8 mouse cellular contexts compared by ENCODE assay signal in the genomic region with DNA sequence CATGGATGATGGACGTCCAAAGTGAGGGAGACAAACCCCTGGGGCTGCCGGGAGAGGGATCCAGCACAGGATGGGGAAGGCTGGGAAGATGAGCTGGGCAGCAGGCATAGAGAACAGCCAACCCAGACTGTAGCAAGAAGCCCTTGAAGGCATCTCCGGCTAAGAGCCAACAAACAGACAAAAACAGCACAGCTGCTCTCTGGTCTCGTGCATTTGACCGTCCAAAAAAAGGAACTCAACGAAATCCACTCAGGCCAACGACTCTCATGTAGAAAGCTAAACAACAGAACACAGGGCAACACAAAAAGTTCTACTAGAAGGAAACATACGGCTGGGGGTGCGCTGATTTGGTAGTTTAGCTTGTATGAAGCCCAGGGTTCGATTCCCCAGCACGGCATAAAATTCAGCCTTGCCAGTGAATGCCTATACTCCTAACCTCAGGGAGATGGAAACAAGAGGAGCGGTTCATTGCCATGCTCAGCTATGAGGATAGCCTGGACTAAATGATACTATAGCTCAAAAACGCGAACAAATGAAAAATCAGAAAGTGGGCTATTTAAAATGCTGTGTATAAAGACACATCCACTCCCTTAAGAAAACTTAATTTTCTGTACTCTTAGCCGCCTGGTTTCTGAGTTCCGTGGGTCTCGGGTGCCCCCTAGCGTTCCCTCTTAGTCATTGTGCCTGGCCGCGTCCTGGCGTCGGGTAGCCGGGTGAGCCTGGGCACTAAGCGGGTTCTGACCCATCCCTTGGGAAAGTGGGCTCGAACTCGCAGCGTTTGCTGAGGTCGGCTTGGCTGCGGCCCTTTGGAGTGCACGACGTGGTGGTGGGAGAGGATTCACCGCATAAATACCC. TPM values are rescaled to one million over a fixed set of nuclear protein-coding genes. Genes with fewer than 3 reads are reported as not detected.
A peak's percentile ranks its signal among the peaks of the same experiment; 100 is the strongest.
DNase-seq lines count a peak whose midpoint lies in the region; ATAC-seq lines count a peak whose summit lies in the region.

No protein-coding gene starts in this region.

- no peak for ATAC-seq in hindbrain, embryonic 13.5 days (ENCODE audit: low FRiP score)

- peak overlapping the region; percentile 43 for H3K4me3 ChIP-seq in hindbrain, embryonic 13.5 days
- peak overlapping the region; percentile 77 for H3K4me3 ChIP-seq in macrophage (ENCODE audit: inconsistent target)

- H3K36me3 ChIP-seq in hindbrain, embryonic 13.5 days: no peaks in the 10 kb centered on the region
- no peaks in the 10 kb centered on the region for H3K36me3 ChIP-seq in macrophage (ENCODE audit: inconsistent target)

- H3K9me3 ChIP-seq in hindbrain, embryonic 13.5 days: no peaks in the 10 kb centered on the region

- H3K9ac ChIP-seq in hindbrain, embryonic 13.5 days: peak overlapping the region; percentile 65

- H3K27me3 ChIP-seq in hindbrain, embryonic 13.5 days: peaks cover 36% of the 10 kb centered on the region

- WGBS in hindbrain, embryonic 13.5 days: 20% methylated on average over 32 of the region's 32 CpGs
- WGBS in macrophage (ENCODE audit: missing documents): 10% methylated on average over 32 of the region's 32 CpGs

- H3K79me2 ChIP-seq in macrophage (ENCODE audit: inconsistent target): no peaks in the 10 kb centered on the region

- DNase-seq in ZHBTc4 (ENCODE audit: low read depth, low spot score): peak; percentile 89
- peak; percentile 89 to 91 for DNase-seq in cerebellum, postnatal 25 days
- DNase-seq in frontal cortex, postnatal 25 days (ENCODE audit: low spot score in 2 of 2): peak; percentile 78 to 80
- DNase-seq in left cerebral cortex, adult 11 months (ENCODE audit: low spot score): peak; percentile 62
- DNase-seq in retina, postnatal 1 day: peak; percentile 86
- peak; percentile 89 for DNase-seq in thymus, postnatal 4 days

- H3K27ac ChIP-seq in hindbrain, embryonic 13.5 days: no peak overlapping the region
- H3K27ac ChIP-seq in macrophage: peak overlapping the region; percentile 84

- peak overlapping the region; percentile 59 for H3K4me2 ChIP-seq in hindbrain, embryonic 13.5 days

- H3K4me1 ChIP-seq in hindbrain, embryonic 13.5 days (replicated peaks): peaks cover 33% of the 10 kb centered on the region

RNA-seq across cellular contexts. Expression of a gene that starts 2.7 kb away (rescaled TPM):
- polyA plus RNA-seq in hindbrain, embryonic 13.5 days (2015; fragmentation: Nextera tagmentation; extraction: Ambion mirVana): 12.5 and 13.4 TPM in 2 replicates
- 10 to 100 TPM in 4 of 26 experiments, 1 to 10 TPM in 21, under 1 TPM in 1; 0.37 to 12.4 (median 3.3) TPM for total RNA-seq in macrophage (2018; cell fraction: chromatin; rRNA removed)
- 1 to 10 TPM in 21 of 26 experiments, under 1 TPM in 5; 0.50 to 3.6 (median 1.4) TPM for total RNA-seq in macrophage (2018; cell fraction: cytosol; rRNA removed)
- 10 to 100 TPM in 1 of 26 experiments, 1 to 10 TPM in 23, under 1 TPM in 1, not detected in 1; 0.65 to 12.3 (median 2.7) TPM for total RNA-seq in macrophage (2018; cell fraction: nucleus; rRNA removed)
- polyA plus RNA-seq in macrophage (2018): 0.96 to 4.8 TPM (median 3.3 TPM) in 3 replicates

RNA-seq across cellular contexts. Expression of a gene that starts 6.6 kb away (rescaled TPM):
- 4.0 and 4.6 TPM in 2 replicates for polyA plus RNA-seq in hindbrain, embryonic 13.5 days (2015; fragmentation: Nextera tagmentation; extraction: Ambion mirVana)
- 10 to 100 TPM; 16.2 to 68.1 (median 35.9) TPM for total RNA-seq in macrophage (2018; cell fraction: chromatin; rRNA removed)
- total RNA-seq in macrophage (2018; cell fraction: cytosol; rRNA removed): 10 to 100 TPM in 13 of 26 experiments, 1 to 10 TPM in 13; 3.2 to 13.5 (median 10.4) TPM
- total RNA-seq in macrophage (2018; cell fraction: nucleus; rRNA removed): 10 to 100 TPM in 25 of 26 experiments, 1 to 10 TPM in 1; 9.0 to 46.7 (median 24.5) TPM
- 7.8 to 12.1 TPM (median 10.8 TPM) in 3 replicates for polyA plus RNA-seq in macrophage (2018)

RNA-seq across cellular contexts. Expression of a gene that starts 45.5 kb away (rescaled TPM):
- polyA plus RNA-seq in hindbrain, embryonic 13.5 days (2015; fragmentation: Nextera tagmentation; extraction: Ambion mirVana): 67.3 and 67.4 TPM in 2 replicates
- 10 to 100 TPM; 12.3 to 74.4 (median 39.2) TPM for total RNA-seq in macrophage (2018; cell fraction: chromatin; rRNA removed)
- total RNA-seq in macrophage (2018; cell fraction: cytosol; rRNA removed): 10 to 100 TPM; 16.3 to 33.1 (median 25.2) TPM
- 10 to 100 TPM; 11.8 to 58.3 (median 26.9) TPM for total RNA-seq in macrophage (2018; cell fraction: nucleus; rRNA removed)
- polyA plus RNA-seq in macrophage (2018): 21.8 to 58.2 TPM (median 41.8 TPM) in 3 replicates

RNA-seq across cellular contexts. Expression of a gene that starts 45.6 kb away (rescaled TPM):
- 6.4 and 7.3 TPM in 2 replicates for polyA plus RNA-seq in hindbrain, embryonic 13.5 days (2015; fragmentation: Nextera tagmentation; extraction: Ambion mirVana)
- total RNA-seq in macrophage (2018; cell fraction: chromatin; rRNA removed): 10 to 100 TPM; 20.8 to 92.3 (median 59.4) TPM
- total RNA-seq in macrophage (2018; cell fraction: cytosol; rRNA removed): 10 to 100 TPM in 20 of 26 experiments, 1 to 10 TPM in 6; 4.6 to 18.7 (median 11.7) TPM
- 10 to 100 TPM; 12.2 to 47.7 (median 33.1) TPM for total RNA-seq in macrophage (2018; cell fraction: nucleus; rRNA removed)
- 6.3 to 9.4 TPM (median 7.8 TPM) in 3 replicates for polyA plus RNA-seq in macrophage (2018)
